Mouse (Mus musculus): ENCODE measurements around the gene Fam217b. TPM values are rescaled to one million over a fixed set of nuclear protein-coding genes. Genes with fewer than 3 reads are reported as not detected.

The Fam217b gene
- polyA plus RNA-seq (2017; shearing (Covaris generic)), result not detected

GRCm38 (mm10) chr2:178414261-178415149 is at the start of gene Fam217b, which contains the start of gene Ppp1r3d:
TSS of gene Fam217b (plus strand) at chr2:178414524.
TSS of gene Ppp1r3d (minus strand) at chr2:178414472.

DNA sequence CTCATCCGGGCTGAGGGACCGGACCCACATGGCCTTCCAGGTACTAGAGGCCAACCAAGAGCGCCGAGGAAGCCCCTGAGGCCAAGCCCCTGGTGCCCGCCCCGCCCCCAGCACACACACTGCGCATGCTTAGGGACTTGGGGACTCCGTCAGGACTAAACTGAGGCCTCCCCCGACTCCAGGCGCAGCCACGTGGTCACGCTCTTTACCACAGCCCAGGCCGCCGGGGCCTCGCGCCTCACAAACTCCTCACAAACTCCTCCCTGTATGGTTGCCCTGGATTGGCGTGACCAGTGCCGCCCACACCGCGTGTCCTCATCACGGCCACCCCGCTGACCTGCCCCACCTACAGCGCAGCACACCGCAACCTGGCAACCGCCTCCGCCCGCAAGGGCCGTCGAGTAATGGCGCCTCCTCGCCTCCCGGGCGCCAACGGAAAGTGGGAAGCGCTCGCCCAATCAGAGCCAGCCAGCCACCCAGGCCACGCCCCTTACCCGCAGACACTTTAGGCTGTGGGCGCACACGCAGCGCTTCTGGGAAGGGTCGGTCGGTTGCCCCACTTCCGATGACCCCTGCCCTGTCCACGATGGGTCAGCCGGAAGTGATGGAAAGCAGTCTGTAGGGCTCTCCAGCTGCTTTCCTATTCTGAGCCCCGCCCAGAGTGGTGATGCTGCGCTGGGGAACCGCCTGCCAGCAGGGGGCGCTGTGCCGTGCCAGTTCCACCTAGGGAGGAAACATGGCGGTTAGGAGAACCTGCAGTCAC is 7.1 kb upstream of the Fam217b start, which contains the start of gene Sycp2:
Sycp2 (minus strand) TSS at position 633 of the 763 bp plus-strand sequence.

GRCm38 (mm10) chr2:178430231-178430630 is 15.9 kb downstream of the Fam217b start, which contains the start of gene Cdh26:
TSS of gene Cdh26 (plus strand) at chr2:178430531.

Other genes with a start within 250 kb of the Fam217b start
- not detected for gene Sycp2, start 6.8 kb upstream of the Fam217b start, polyA plus RNA-seq (2017; shearing (Covaris generic))
- not detected for gene Ppp1r3d, start 52 bp upstream of the Fam217b start, polyA plus RNA-seq (2017; shearing (Covaris generic))
- not detected for gene Cdh26, start 16.0 kb downstream of the Fam217b start, polyA plus RNA-seq (2017; shearing (Covaris generic))

Data from activated CD4-positive, CD25-positive, alpha-beta regulatory T cell, adult 9 weeks (primary cell).